Mouse (Mus musculus) bone marrow macrophage, adult 2 months (primary cell): Measurements from ENCODE around the gene 2410015M20Rik.

Experiments used
- CTCF ChIP-seq: IDR thresholded peaks from 2 replicates; pipeline ENCODE4 v1.5.1; 2012; ENCODE audit warnings: low read depth, mild to moderate bottlenecking, low read length, moderate library complexity
- POLR2A ChIP-seq: IDR thresholded peaks from 2 replicates; pipeline ENCODE4 v1.6.1; 2012; ENCODE audit warnings: mild to moderate bottlenecking, low read depth, low read length, borderline replicate concordance

GRCm38 (mm10) chr17:56617628-56618027, 8.1 kb upstream of the 2410015M20Rik start:
- no peak for TF ChIP-seq CTCF
- TF ChIP-seq POLR2A = no peak
